Mouse (Mus musculus): ENCODE data around the gene Ptpn13. TPM values are rescaled to one million over a fixed set of nuclear protein-coding genes. Genes with fewer than 3 reads are reported as not detected.

Ptpn13 gene
- total and polyA plus RNA-seq, 3 experiments: 0.04 TPM; not detected in 2

- dilution Hi-C loops (cut with MboI; ENCODE audit: extremely low pct_ligation_motif_present, extremely low pct_unique_long_range_greater_than_20kb, low sequenced_read_pairs): no loop called here
- H3K36me3 ChIP-seq (replicated peaks in 1 of 2; ENCODE audit: control insufficient read depth in 1 of 2, insufficient read depth in 1 of 2, low read length in 1 of 2): no peaks in the 10 kb centered on the region
- H3K27me3 ChIP-seq (replicated peaks): no peaks in the 10 kb centered on the region
- H3K27ac ChIP-seq (ENCODE audit: insufficient read depth, low read depth): no peak overlapping the region
- TF ChIP-seq MAZ (IDR thresholded peaks at IDR 0.05; ENCODE audit: low read depth, low read length): no peak
- TF ChIP-seq HCFC1 (IDR thresholded peaks at IDR 0.05; ENCODE audit: low read depth, low read length): 0 out of 2 replicates have a peak, but pooled peaks have one; percentile 11
- in situ Hi-C loops (cut with MboI; ENCODE audit: low pct_ligation_motif_present, low pct_unique_long_range_greater_than_20kb, low sequenced_read_pairs): no loop called here
- no peaks in the 10 kb centered on the region for H3K9me3 ChIP-seq (replicated peaks; ENCODE audit: low read length)
- no peaks in the 10 kb centered on the region for H3K79me2 ChIP-seq (replicated peaks; ENCODE audit: control insufficient read depth, extremely low read depth, insufficient read depth, poor library complexity, severe bottlenecking)
- no peaks in the 10 kb centered on the region for H3K4me1 ChIP-seq (ENCODE audit: control insufficient read depth in 1 of 2, insufficient read depth in 2 of 2)
- no peak overlapping the region for H3K4me2 ChIP-seq (ENCODE audit: insufficient read depth, low read depth, poor library complexity, severe bottlenecking)
- DNase-seq (ENCODE audit: extremely low read depth): no peak
- H3K9ac ChIP-seq (ENCODE audit: insufficient read depth, low read depth): no peak overlapping the region
- no peak overlapping the region for H3K4me3 ChIP-seq (replicated peaks in 1 of 3; ENCODE audit: low read depth in 2 of 3, low read length in 2 of 3, poor library complexity in 1 of 3)
Measured at GRCm38 (mm10) chr5:103541136-103541535, 116.1 kb downstream of the Ptpn13 start.

DNA sequence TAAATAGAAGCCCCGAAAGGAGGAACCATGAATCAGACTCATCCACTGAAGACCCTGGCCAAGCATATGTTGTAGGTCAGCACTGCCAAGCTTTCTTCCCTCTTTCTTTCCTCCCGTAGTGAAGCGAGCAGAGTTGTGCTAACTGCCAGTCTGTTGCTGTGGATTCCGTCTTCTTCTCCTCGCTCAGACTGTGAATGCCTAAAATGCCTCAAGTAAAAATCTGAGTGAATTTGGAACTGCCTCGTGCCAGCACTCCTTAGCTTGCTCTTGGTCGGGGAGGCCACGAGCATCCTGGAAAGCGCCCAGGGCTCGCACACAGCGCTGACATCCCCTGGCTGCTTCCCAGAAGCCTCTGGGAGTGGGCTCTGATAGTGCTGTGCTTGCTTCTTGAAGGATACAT is 116.5 kb downstream of the Ptpn13 start:
- dilution Hi-C loops (cut with MboI; ENCODE audit: extremely low pct_ligation_motif_present, extremely low pct_unique_long_range_greater_than_20kb, low sequenced_read_pairs): no loop called here
- in situ Hi-C loops (cut with MboI; ENCODE audit: low pct_ligation_motif_present, low pct_unique_long_range_greater_than_20kb, low sequenced_read_pairs): no loop called here

DNA sequence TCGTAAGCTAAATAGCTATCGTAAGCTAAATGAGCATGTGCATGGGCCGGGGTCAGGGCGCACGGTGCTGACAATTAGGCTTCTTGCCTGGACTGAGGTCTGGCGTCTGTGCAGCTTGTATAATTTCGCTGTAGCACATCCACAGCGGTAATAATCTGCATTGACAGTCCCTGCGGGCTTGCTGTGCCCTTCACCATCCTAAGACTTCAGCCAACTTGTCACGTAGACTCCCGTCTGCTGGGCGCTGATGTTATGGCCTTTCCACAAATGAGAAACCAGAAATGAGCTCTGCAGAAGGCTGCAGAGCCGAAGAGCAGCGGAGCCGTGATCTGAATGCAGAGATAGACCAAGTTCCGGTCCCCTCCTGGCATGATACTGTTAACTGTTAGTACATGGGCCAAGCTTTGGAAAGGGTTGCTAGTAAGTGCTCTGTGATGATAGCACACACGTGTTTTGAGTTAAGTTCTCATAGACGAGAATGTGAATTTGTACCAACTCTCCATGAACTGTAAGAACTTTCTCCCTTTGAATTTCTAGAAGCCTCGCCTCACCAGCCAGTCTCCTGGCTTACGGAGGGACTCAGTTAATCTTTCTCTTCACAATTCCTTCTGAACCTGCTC is 120.5 kb downstream of the Ptpn13 start:
- in situ Hi-C loops (cut with MboI; ENCODE audit: low pct_ligation_motif_present, low pct_unique_long_range_greater_than_20kb, low sequenced_read_pairs): no loop called here
- H3K4me2 ChIP-seq (ENCODE audit: insufficient read depth, low read depth, poor library complexity, severe bottlenecking): no peak overlapping the region
- no peaks in the 10 kb centered on the region for H3K4me1 ChIP-seq (ENCODE audit: control insufficient read depth in 1 of 2, insufficient read depth in 2 of 2)

More for the DNA sequence above, 116.5 kb downstream of the Ptpn13 start:
- DNase-seq (ENCODE audit: extremely low read depth): no peak
- H3K27ac ChIP-seq (ENCODE audit: insufficient read depth, low read depth): no peak overlapping the region
- H3K9me3 ChIP-seq (replicated peaks; ENCODE audit: low read length): no peaks in the 10 kb centered on the region
- H3K79me2 ChIP-seq (replicated peaks; ENCODE audit: control insufficient read depth, extremely low read depth, insufficient read depth, poor library complexity, severe bottlenecking): no peaks in the 10 kb centered on the region
- no peaks in the 10 kb centered on the region for H3K36me3 ChIP-seq (replicated peaks in 1 of 2; ENCODE audit: control insufficient read depth in 1 of 2, insufficient read depth in 1 of 2, low read length in 1 of 2)
- no peaks in the 10 kb centered on the region for H3K4me1 ChIP-seq (ENCODE audit: control insufficient read depth in 1 of 2, insufficient read depth in 2 of 2)
- H3K9ac ChIP-seq (ENCODE audit: insufficient read depth, low read depth): no peak overlapping the region
- TF ChIP-seq ETS1 (conservative IDR thresholded peaks at IDR 0.05; ENCODE audit: low read depth, low read length) (no peak), KAT2A (IDR thresholded peaks at IDR 0.05; ENCODE audit: insufficient replicate concordance, low read length) (no peak), JUND (conservative IDR thresholded peaks at IDR 0.05; ENCODE audit: low read depth, low read length) (no peak), RAD21 (IDR thresholded peaks at IDR 0.05; ENCODE audit: low read depth, low read length) (no peak), CHD1 (IDR thresholded peaks at IDR 0.05; ENCODE audit: low read depth, low read length) (no peak), SIN3A (IDR thresholded peaks at IDR 0.05; ENCODE audit: low read length) (no peak), MAX (IDR thresholded peaks at IDR 0.05; ENCODE audit: low read length) (no peak), ELF1 (IDR thresholded peaks at IDR 0.05; ENCODE audit: low read depth, low read length) (no peak), ZNF384 (IDR thresholded peaks at IDR 0.05; ENCODE audit: low read depth, low read length) (no peak), ZMIZ1 (IDR thresholded peaks at IDR 0.05; ENCODE audit: low read depth, low read length) (no peak), TCF12 (IDR thresholded peaks at IDR 0.05; ENCODE audit: low read depth, low read length) (no peak), POLR2AphosphoS2 (IDR thresholded peaks at IDR 0.05; ENCODE audit: low read depth, low read length) (no peak), GABPA (IDR thresholded peaks at IDR 0.05; ENCODE audit: insufficient replicate concordance, low read depth, low read length) (no peak)
- no peaks in the 10 kb centered on the region for H3K27me3 ChIP-seq (replicated peaks)
- no peak overlapping the region for H3K4me2 ChIP-seq (ENCODE audit: insufficient read depth, low read depth, poor library complexity, severe bottlenecking)
- no peak overlapping the region for H3K4me3 ChIP-seq (replicated peaks in 1 of 3; ENCODE audit: low read depth in 2 of 3, low read length in 2 of 3, poor library complexity in 1 of 3)

More for the DNA sequence above, 120.5 kb downstream of the Ptpn13 start:
- Histone ChIP-seq H3K36me3 (replicated peaks in 1 of 2; ENCODE audit: control insufficient read depth in 1 of 2, insufficient read depth in 1 of 2, low read length in 1 of 2) (no peaks in the 10 kb centered on the region), H3K27me3 (replicated peaks) (no peaks in the 10 kb centered on the region), H3K4me3 (replicated peaks in 1 of 3; ENCODE audit: low read depth in 2 of 3, low read length in 2 of 3, poor library complexity in 1 of 3) (no peak overlapping the region), H3K27ac (ENCODE audit: insufficient read depth, low read depth) (no peak overlapping the region), H3K79me2 (replicated peaks; ENCODE audit: control insufficient read depth, extremely low read depth, insufficient read depth, poor library complexity, severe bottlenecking) (no peaks in the 10 kb centered on the region), H3K9ac (ENCODE audit: insufficient read depth, low read depth) (no peak overlapping the region), H3K9me3 (replicated peaks; ENCODE audit: low read length) (no peaks in the 10 kb centered on the region)
- TF ChIP-seq POLR2A (IDR thresholded peaks at IDR 0.05; ENCODE audit: low read depth, low read length) (no peak), RCOR1 (conservative IDR thresholded peaks at IDR 0.05; ENCODE audit: low read depth, low read length) (no peak), GABPA (IDR thresholded peaks at IDR 0.05; ENCODE audit: insufficient replicate concordance, low read depth, low read length) (no peak), PAX5 (IDR thresholded peaks at IDR 0.05; ENCODE audit: low read length) (no peak), BHLHE40 (IDR thresholded peaks at IDR 0.05; ENCODE audit: low read depth, low read length) (no peak), MXI1 (IDR thresholded peaks at IDR 0.05; ENCODE audit: low read depth, low read length) (no peak), JUND (conservative IDR thresholded peaks at IDR 0.05; ENCODE audit: low read depth, low read length) (no peak), ZMIZ1 (IDR thresholded peaks at IDR 0.05; ENCODE audit: low read depth, low read length) (no peak), POLR2AphosphoS2 (IDR thresholded peaks at IDR 0.05; ENCODE audit: low read depth, low read length) (no peak), USF1 (IDR thresholded peaks at IDR 0.05; ENCODE audit: low read depth, low read length) (no peak)
- no peak for DNase-seq (ENCODE audit: extremely low read depth)
- dilution Hi-C loops (cut with MboI; ENCODE audit: extremely low pct_ligation_motif_present, extremely low pct_unique_long_range_greater_than_20kb, low sequenced_read_pairs): no loop called here

Data from CH12.LX (cell line).